Mouse (Mus musculus) layer of hippocampus, postnatal 14 days (tissue): ENCODE data around the gene Lcor. TPM values are rescaled to one million over a fixed set of nuclear protein-coding genes. Genes with fewer than 3 reads are reported as not detected.

Experiments
- DNase-seq, 2 experiments: peaks; one replicate each; pipeline ENCODE4 v3.0.0; 2021 to 2022; ENCODE audit warnings: low spot score in 2 of 2, mixed read lengths in 1 of 2
- total RNA-seq, 2 experiments: library from RNA; stranded (reverse); gene quantifications; 2 replicates each; pipeline ENCODE4 v1.2.3; 2021

Gene Lcor
- total RNA-seq, 2 experiments from 2014 or later = 15.8 to 16.8 TPM

DNA sequence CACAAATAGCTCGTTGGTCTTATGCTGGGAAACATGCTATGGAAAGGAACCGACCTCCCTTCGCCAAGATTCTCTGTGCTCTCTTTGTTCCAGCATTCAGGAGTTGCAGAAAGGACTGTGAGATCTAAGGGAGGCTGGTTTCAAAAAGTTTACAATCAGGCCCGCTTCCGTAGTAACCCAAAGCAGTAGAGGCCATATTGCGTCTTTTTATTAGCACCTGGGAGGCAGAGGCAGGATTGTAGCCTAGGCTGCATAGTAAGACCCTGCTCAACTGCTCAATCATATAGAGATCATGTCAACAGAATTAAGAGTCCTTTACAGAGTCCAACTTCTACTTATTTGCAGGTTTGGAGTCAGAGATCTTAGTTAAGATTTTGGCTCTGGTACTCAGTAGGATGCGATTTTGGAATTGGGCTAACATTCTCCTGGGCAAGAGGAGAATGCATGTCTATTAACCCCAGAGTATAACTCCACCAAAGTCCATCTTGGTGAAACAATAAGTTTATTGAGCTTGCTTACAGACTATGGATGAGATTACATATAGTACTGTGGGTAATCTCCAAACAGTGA is 8.8 kb upstream of the Lcor start:
- DNase-seq = no peak

DNA sequence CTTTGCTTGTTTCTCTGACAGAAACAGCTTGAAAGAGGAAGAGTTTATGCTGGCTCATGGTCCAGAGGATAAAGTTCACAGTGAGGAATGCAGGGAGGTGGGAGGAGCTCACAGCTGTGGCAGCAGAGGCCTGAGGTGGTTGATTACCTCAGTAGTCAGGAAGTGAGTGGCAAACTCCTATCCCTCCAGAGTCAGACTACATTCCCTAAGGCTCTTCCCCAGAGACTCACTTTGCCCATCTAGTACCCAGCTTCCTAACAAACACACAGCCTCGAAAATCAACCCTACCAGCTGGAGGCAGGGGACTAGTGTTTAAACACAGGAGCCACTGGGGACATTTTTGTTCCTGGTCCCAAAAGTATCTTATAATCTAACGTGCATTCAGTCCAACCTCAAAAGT is 7.5 kb upstream of the Lcor start:
- no peak for DNase-seq

DNA sequence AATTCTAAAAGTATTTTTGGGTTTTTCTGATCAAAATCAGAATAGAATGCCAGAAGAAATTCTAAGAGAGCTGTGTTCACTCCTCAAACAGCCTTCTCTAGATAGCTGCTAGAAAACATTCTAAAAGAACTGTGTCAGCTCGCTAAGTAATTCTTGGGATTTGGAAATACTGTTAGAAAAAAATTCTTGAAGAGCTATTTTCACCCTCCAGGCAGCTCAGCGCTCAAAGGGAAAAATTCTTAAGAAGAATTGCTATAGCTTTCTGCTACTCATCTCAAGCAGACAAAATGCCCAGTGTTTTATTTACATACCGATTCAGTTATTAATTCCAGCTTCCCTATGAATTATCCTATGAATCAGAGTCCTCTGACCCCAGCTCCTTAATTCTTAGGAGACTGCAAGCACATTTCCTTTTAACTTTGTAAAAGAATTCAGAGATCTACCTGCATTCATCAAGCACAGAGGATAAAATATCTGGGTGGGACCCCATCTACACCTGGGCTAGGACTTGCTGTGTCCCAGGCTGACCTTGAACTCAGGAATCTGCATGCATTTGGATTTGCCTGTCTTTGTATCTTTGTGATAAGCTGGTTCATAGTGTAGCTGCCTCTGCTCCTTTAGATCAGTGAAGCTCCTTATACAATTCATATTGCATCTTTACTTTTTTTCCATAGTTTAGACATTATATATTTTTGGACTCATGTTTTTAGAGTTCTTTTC is 5.7 kb upstream of the Lcor start:
- no peak for DNase-seq

DNA sequence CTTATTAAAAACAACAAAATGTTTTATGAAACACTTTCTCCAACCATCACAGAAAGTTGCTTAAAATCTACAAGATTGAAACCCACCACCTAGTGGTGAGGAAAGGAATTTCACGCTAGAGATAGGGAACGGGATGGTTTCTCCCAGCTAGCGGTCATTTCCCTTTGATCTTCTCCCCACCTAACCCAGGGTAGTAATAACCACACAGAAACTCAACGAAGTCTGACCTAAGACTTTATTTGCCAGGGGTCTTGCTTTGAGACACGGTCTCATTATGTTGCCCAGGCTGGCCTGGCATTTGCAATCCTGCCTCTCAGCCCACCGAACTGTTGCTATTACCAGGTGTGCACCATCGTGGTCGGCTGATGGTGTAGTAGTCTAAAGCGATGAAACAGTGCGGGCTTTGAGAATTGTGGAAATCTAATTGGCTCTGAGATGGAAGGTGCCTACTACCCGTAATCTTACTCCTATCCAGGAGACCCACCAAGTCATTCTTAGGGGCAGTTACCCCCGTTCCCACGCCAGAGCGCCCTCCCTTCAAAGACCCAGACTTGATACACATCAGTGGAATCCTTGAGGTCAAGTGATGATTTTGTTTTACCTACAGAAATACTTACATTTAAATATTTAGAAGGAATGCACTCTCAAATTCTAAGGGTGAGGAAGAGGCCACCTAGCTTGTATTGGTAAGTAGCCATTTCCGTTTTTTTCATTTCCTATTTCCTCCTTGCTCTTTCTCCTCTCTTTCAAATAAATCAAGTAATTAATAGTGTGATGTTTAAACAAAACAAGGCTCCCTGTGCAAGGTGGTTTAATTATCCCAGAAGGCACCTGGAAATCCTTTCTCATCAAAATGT is 1.2 kb upstream of the Lcor start:
- peak; percentile 12 to 49 for DNase-seq

DNA sequence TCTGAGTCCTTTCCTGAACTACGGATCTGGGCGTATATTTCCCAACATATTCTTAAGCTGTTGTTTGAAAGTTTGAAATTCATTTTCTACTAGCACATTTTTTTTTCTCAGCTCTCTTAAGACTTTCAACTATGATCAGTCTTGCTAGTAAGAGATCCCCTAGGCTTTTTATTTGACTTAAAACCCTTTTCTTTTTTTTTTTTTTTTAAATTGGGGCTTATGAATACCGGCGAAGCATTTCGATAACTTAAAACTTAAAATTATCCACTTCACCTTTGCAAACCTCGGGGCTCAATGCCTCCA is 599 bp upstream of the Lcor start:
- DNase-seq = no peak

DNA sequence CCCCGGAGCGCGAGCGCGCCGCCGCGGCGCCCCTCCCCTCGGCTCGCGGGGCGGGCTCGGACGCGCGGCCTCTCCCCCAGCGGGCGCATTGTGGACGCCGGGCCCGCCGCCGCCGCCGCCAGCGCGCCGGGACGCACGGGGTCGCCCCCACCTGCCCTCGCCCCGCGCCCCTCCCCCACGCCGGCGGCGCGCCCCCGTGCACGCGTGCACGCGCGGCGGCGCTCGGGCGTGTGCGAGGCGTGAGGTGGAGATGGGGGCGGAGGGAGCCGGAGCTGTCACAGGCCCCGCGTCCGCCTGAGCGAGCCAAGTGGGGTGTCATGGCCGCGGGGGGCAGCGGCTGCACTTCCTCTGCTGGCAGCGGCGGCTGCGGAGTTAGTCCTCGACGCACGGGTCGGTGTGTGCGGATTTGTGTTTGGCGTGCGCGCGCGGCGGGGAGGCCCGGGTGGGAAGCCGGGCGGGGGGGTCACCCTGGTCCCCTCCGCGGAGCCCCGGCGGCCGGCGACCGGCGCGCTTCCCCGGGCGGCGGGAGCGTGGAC is 540 bp downstream of the Lcor start:
- DNase-seq = peak; percentile 67 to 73

DNA sequence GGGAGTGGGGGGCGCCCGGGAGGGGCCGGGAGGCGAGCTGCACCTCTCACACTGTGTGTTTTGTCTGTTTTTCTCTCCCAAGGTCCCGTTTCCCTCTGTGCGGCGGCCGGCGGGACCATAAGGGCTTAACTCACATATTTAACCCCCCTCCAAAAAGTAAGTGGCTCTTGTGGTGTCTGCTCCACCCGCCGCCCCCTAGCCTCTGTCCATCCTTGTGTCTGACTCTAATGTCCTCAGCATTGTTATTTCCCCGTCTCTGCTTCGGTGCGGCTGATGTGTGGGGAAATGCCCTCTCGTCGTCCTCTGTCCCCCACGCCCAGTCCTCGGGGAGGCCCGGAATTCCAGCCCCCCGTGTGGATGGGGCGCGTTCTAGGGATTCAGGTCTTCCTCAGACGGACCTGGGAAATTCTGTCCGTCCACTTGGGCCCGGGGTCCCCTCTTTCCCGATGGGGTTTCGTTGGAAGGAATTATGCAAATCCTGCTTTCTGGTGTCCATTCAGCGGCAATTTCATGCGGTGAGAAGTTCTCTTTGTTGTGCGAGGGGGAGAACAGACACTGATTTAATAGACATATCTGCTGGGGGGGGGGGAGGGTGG is 1.1 kb downstream of the Lcor start:
- peak; percentile 21 to 24 for DNase-seq

DNA sequence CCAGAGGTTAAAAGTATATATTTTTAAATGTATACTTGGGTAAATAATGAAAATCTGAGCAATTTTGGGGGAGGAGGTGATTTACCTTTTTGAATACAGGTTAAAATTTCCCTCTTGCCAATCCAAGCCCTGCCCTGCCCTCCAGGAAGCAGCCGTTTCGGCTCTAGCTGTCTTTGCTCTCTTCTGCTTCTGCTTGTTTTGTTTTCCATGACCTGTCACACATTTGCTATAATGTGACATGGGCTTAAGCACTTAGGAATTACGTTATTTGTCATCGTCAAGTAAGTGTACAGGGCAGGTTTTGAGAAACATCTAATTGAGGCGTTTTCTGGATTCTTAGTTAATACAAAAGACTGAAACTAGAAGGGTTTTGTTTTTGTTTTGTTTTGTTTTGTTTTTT is 1.9 kb downstream of the Lcor start:
- DNase-seq = no peak

DNA sequence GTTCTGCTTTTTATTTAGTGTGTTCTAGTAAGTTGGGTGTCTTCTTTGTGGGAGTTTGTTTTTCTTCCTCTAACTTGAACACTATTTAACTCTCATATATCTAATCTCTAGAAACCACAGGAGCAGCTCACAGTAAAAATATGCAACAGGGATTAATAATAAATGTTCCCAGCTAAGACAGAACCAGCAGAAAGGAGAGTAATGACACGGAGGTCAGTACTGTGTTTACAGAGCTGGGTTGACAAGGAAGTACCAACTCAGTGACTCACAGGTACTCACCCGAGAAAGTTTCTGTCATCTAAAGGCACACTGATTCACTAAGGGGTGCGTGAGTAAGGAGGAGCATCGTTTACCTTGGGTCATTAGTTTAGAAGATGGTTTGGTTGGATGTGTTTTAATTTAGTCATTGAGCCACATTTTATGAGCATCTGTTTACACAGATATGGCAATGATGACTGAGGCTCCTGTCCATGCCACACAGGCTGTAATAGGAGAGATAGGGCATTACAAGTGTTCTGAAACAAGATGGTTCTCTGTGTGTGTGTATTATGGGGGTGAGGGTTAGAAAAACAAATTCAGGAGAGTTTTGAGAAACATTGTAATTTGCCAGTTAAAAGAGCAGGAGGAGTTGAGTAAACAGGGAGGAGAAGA is 13.1 kb downstream of the Lcor start:
- DNase-seq = no peak

DNA sequence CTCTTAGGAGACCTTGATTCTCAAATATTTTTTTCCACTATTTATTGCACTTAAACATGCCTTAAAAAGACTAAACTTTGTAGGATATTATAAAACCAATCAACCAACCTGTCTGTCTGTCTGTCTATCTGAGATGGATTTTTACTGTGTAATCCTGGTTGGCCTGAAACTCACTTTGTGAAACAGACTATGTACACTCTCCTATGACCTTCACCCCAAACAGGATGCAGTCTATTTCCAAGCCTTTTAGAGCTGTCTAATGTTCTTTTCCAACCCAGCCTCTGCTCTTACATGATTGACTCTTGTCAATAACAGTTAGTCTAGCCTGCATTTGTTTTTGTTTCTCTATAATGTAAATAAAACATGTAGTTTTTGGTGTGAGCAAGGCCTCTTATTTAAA is 13.6 kb downstream of the Lcor start:
- no peak for DNase-seq

DNA sequence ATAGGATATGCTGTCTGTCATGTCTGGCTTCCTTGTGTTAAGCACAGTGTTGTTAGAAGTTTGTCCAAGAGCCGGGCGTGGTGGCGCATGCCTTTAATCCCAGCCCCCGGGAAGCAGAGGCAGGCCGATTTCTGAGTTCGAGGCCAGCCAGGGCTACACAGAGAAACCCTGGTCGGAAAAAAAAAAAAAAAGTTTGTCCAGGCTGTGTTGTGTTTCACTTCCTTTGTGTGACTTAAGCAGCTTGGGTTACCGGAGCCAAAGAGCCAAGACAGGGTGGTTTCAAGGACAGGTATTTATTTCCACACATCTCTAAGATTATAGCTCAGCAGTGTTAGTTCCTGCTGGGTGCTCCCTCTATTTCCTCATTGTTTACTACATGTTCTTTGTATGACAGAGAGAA is 25.4 kb downstream of the Lcor start:
- DNase-seq = no peak

DNA sequence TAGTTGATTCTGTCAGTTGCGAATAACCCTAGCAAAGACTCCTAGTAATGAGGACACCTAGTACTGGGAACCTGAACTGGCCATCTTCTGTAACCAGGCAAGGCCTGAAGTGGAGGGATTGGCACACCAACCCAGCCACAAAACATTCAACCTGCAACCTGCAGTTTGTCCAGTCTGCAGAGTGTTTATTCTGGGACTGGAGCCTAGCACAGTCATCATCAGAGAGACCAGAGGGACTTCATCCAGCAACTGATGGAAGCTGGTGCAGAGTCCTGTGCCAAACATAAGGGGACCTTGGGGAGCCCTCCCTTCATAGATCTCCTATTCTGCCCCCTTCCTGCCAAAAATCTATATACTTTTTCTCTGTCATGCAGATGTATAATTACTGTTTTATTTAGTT is 32.4 kb downstream of the Lcor start:
- no peak for DNase-seq

DNA sequence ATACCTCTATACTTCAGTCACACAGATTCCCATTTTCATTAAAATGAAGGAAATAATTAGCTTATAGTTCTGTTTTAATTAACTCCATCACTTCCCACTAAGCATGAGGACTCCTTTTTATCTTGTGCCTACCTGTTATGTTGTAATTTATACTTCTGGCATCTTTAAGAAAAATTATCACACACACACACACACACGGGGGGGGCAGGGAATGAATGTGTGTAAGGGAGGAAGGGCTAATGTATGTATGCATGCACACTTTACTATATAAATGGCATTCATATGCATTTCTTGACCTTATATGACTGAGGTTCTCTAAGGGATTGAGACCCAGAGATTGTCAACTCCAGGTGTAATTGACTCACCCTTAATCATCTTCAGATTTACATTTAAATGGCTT is 33.1 kb downstream of the Lcor start:
- no peak for DNase-seq

DNA sequence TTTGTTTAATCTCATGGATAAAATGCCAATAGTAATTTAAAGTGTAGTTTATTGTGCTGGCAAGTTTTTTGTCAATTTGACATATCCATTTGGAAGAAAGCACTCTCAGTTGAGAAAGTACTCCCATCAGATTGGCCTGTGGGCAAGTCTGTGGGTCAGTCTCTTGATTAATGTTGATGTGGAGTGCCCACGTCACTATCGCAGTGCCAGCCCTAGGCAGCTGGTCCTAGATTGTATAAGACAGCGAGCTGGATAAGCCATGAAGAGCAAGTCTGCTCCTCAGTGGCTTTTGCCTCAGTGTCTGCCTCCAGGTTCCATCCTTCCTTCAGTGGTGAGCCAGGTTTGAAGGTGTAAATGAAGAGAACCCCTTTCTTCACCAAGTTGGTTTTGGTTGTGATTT is 34.6 kb downstream of the Lcor start:
- DNase-seq = no peak

DNA sequence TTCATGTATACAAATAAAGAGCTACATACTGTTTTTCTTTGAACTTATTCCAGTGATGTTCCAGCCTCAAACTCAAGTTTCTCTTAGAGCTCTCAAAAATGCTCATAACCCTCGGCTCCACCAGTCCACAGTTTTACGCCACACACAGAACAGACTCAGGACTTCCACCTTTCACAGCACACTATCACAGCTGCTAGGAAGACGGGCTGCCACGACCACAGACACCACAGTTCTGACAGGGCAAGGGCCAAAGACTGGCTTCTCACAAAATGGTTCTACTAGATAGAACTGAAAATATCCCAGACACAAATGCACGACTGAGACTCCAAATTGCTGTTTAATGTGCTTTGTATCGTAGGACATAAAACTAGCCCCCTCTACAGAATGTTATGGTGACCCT is 36.7 kb downstream of the Lcor start:
- no peak for DNase-seq

DNA sequence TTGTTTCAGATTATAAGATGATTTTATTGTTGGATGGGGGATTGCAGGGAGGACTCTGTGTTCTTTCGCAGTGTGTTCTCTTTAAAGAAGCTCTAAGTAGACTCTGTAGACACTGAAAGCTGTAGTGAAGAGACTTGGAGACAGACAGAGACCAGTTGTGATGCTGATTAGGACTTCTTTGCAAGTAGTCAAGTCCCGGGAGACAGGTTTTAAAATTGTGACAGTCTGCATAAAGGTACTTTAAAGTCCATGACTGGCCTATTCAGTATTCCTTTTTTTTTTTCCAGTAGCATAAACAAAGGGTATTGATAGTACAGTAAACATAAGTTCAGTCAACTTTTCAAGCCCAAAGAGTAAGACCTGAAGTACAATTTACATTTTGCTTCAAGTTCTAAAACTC is 39.8 kb downstream of the Lcor start:
- DNase-seq = no peak

DNA sequence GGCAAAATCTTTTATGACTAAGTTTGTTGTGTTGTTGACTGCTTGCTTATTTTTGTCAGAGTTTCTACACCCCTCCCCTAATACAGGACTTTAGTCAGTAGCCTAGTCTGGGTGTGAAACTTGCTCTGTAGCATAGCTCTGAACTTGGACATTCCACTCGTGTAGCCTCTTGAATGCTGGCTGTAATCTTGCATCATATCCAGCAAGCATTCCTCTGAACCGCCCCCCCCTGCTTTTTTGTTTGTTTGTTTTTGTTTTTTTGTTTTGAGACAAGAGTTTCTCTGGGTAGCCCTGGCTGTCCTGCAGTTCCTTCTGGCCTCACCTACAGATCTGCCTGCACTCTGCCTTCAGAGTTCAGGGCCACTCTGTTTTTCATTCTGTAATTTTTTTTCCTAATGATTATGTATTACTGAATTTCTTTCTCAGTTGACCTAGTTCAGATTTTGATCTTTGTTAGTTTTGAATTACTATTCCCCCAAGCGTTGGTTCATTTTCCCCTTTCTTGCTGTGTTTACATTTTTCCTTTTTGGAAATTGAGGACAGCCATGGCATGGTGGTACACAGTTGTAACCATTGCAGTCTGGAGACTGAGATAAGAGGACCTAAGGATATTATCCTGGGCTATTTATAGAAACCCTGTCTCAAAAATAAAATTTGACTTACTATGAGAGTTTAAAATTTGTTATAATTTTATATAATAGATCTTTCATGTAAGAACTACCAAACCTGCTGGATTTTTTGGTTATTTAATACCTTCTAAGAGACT is 41.5 kb downstream of the Lcor start:
- no peak for DNase-seq

DNA sequence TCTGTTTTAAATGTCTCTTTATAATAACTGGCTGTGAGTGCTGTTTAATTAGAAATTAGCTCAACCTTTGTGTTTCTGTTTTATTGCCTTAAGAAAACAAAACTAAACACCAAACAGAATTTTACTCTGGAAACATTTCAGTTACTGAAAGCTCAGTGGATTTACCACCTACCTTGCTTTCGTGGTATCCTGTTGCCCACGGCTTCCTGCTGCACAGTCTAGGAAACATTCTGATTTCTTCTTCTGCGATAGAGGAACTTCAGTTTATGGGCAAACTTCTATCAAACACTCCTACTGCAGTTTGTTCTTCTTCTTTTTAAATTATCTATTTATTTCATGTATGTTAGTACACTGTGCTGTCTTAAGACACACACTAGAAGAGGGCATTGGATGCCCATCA is 46.7 kb downstream of the Lcor start:
- no peak for DNase-seq

DNA sequence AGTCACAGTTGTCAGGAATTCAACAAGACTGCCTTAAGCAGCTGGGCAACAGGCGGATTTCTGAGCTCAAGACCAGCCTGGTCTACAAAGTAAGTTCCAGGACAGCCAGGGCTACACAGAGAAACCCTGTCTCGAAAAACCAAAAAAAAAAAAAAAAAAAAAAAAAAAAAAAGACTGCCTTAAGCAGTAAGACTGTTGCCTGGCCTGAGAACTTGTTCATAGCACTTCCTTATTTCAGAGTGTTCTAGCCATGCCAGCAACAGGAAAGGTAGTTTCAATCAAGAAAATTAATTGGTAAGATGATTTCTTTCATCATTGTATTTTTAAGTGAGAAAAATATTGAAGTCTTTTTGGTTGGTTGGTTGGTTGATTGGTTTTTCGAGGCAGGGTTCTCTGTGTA is 51.6 kb downstream of the Lcor start:
- DNase-seq = no peak

DNA sequence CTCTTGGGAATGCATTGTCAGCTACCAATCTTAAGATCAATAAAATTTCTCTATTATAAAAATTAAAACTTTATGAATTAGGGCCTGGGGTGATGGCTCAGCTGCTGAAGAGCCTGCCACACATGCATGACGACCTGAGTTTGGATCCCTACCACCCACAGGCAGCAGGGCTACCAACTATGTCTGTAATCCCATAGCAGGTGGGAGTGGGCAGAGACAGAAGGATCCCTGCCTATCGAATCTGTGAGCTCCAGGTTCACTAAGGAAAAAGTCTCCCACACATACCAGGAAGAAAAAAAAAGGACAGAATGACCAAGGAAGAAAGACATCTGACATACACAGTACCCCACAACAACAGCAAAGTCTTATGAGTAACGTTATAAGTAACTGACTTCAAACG is 74.5 kb downstream of the Lcor start:
- DNase-seq = peak in 1 of 2 experiments; percentile 30

DNA sequence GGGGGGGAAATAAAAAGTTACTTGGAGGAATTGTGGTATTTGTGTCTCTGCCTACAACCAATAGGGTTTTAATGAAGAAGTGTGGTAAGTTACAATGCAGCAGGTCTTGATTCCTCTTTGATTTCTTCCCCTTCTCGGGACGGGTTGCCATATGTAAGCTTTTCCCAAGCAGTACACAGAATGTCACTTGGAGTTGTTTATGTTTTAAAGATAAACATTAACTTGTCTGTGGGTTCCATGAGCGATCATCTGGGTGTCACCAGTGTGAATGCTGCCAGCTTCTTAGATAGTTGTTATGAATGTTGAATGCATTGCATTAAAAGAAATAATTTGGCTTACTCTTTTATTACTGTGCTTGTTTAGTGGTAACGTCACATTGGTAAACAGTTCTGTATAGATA is 75.1 kb downstream of the Lcor start:
- no peak for DNase-seq
